Mouse (Mus musculus) brain, embryonic 18.5 days (tissue): ENCODE data around the gene Usp49.
"Not testable (repeated sequence)": the region's sequence is repeated elsewhere in the genome, so short reads cannot be mapped to it uniquely, and the experiment has no call there.

ENCODE experiments used
- DNase-seq: peaks from one replicate; pipeline ENCODE4 v3.0.0-alpha.2; 2012; ENCODE audit warnings: low read depth, low spot score

The Usp49 gene

GRCm38 (mm10) chr17:47648966-47649365, 18.5 kb downstream of the Usp49 start:
- DNase-seq: no peak

GRCm38 (mm10) chr17:47651953-47652352, 21.5 kb downstream of the Usp49 start:
- no peak for DNase-seq

GRCm38 (mm10) chr17:47654346-47654745, 23.9 kb downstream of the Usp49 start:
- not testable (repeated sequence) for DNase-seq

- DNase-seq: no peak
Observed at GRCm38 (mm10) chr17:47655697-47656096, 25.2 kb downstream of the Usp49 start.

GRCm38 (mm10) chr17:47657901-47658300, 27.4 kb downstream of the Usp49 start:
- DNase-seq: no peak

GRCm38 (mm10) chr17:47658741-47659243, 28.3 kb downstream of the Usp49 start:
- DNase-seq: no peak

GRCm38 (mm10) chr17:47663009-47663713, 32.7 kb downstream of the Usp49 start:
- no peak for DNase-seq

GRCm38 (mm10) chr17:47664474-47664873, 34.0 kb downstream of the Usp49 start:
- DNase-seq: no peak

GRCm38 (mm10) chr17:47669166-47669565, 38.7 kb downstream of the Usp49 start:
- no peak for DNase-seq

GRCm38 (mm10) chr17:47671988-47672310, 41.5 kb downstream of the Usp49 start:
- DNase-seq: no peak

- no peak for DNase-seq
Observed at GRCm38 (mm10) chr17:47672311-47673111, 42.0 kb downstream of the Usp49 start.

GRCm38 (mm10) chr17:47676581-47676980, 46.1 kb downstream of the Usp49 start:
- no peak for DNase-seq

GRCm38 (mm10) chr17:47678238-47678637, 47.7 kb downstream of the Usp49 start:
- DNase-seq: no peak

GRCm38 (mm10) chr17:47678702-47679101, 48.2 kb downstream of the Usp49 start:
- DNase-seq: no peak

GRCm38 (mm10) chr17:47682836-47683235, 52.3 kb downstream of the Usp49 start:
- no peak for DNase-seq

- peak; percentile 94 for DNase-seq
Observed at GRCm38 (mm10) chr17:47687409-47688343, 57.2 kb downstream of the Usp49 start.

- no peak for DNase-seq
Observed at GRCm38 (mm10) chr17:47688344-47688607, 57.8 kb downstream of the Usp49 start, which contains the start of gene Tomm6. Gene Tomm6, minus strand, starts transcription at chr17:47688386.

- no peak for DNase-seq
Observed at GRCm38 (mm10) chr17:47688608-47689575, 58.4 kb downstream of the Usp49 start, which contains the start of gene Frs3. Gene Frs3, plus strand, starts transcription at chr17:47689030.

- DNase-seq: no peak
Observed at GRCm38 (mm10) chr17:47689894-47690293, 59.4 kb downstream of the Usp49 start.

- DNase-seq: no peak
Observed at GRCm38 (mm10) chr17:47691650-47692049, 61.2 kb downstream of the Usp49 start.
